Mouse (Mus musculus): ENCODE results near the gene Mctp2.

DNA sequence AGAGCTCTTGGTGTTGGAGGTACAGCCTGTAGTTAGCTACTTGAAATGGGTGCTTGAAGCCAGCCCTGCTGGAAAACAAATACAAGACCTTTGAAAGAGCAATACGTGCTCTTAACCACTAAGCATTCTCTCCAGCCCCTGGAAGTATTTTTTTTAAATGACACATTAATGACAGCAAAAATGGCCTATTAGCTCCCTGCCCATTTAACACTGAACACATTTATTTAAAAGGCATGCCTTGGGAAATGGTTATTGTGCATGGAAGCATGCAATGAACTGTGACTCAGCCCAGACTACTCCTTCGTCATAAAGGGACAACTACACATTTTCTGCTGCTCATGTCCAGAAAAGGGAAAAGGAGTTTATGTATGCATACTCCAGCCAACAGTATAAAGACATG, 10.2 kb downstream of the Mctp2 start:
- TF ChIP-seq POLR2A (IDR thresholded peaks at IDR 0.05; ENCODE audit: borderline replicate concordance, control insufficient read depth, low read depth, low read length), result no peak
- TF ChIP-seq CTCF (IDR thresholded peaks at IDR 0.05; ENCODE audit: control insufficient read depth, insufficient read depth, low read length), result no peak

Measured in bone marrow, adult 2 months (tissue).